Mouse (Mus musculus) forebrain, embryonic 10.5 days (tissue): ENCODE measurements at regions not wholly inside any gene's neighbourhood (a gene's known extent, or its start where the extent isn't known, plus 50 kb on each side); places are given as distances from the start of the nearest gene placed in this dataset.

Experiments
- DNase-seq: peaks from one replicate; pipeline ENCODE4 v3.0.0-alpha.2; 2017; ENCODE audit warnings: low spot score; ENCODE audit errors: extremely low spot score
- H3K27ac ChIP-seq: fragments of 300-500 bp; sonication (generic); 2 replicates; pipeline ENCODE4 v1.5.1; 2016; ENCODE audit warnings: mild to moderate bottlenecking
- H3K27me3 ChIP-seq: fragments of 300-500 bp; sonication (generic); 2 replicates; pipeline ENCODE4 v1.6.1; 2016; ENCODE audit warnings: mild to moderate bottlenecking; ENCODE audit not compliant: poor library complexity, severe bottlenecking
- H3K36me3 ChIP-seq: fragments of 300-500 bp; sonication (generic); replicated peaks from 2 replicates; pipeline ENCODE4 v1.6.1; 2016; ENCODE audit warnings: mild to moderate bottlenecking, moderate library complexity
- H3K4me1 ChIP-seq: fragments of 300-500 bp; sonication (generic); 2 replicates; pipeline ENCODE4 v1.6.1; 2016
- H3K4me3 ChIP-seq: fragments of 300-500 bp; sonication (generic); 2 replicates; pipeline ENCODE4 v1.5.1; 2016; ENCODE audit warnings: mild to moderate bottlenecking, moderate library complexity
- H3K9me3 ChIP-seq: fragments of 300-500 bp; sonication (generic); 2 replicates; pipeline ENCODE4 v1.6.1; 2016; ENCODE audit warnings: mild to moderate bottlenecking, moderate library complexity
- whole genome bisulfite sequencing: fragments of 180-500 bp; shearing (Covaris S2); methylation state at CpG from one replicate; pipeline ENCODE4 v1.1.7; 2016; 5-methylcytosine and 5-hydroxymethylcytosine counted together

DNA sequence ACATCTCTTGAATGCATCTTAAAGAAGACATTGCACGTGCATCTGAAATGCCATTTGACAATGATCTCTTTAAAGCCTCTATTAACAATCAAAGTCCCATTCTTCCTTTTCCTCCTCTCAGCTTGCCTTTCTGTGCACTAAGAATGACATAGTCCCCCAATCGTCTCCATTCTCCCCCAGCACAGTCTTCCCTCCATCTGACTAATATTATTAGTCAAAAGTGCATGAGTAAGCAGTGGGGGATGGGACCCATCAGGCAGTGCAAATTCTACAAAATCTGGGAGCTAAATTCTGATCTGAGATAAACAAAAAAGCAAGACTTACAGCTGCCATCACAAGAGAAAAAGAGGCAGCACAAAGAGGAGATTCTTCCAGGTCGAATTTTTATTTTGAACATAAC lies 475.0 kb downstream of the Efnb2 start:
- WGBS = 65% methylated on average over 3 of the region's 3 CpGs
- no peak for DNase-seq
- no peak overlapping the region for H3K4me3 ChIP-seq
- H3K27ac ChIP-seq = no peak overlapping the region
- H3K9me3 ChIP-seq = no peaks in the 10 kb centered on the region
- no peaks in the 10 kb centered on the region for H3K27me3 ChIP-seq
- H3K4me1 ChIP-seq = no peaks in the 10 kb centered on the region
- no peaks in the 10 kb centered on the region for H3K36me3 ChIP-seq

DNA sequence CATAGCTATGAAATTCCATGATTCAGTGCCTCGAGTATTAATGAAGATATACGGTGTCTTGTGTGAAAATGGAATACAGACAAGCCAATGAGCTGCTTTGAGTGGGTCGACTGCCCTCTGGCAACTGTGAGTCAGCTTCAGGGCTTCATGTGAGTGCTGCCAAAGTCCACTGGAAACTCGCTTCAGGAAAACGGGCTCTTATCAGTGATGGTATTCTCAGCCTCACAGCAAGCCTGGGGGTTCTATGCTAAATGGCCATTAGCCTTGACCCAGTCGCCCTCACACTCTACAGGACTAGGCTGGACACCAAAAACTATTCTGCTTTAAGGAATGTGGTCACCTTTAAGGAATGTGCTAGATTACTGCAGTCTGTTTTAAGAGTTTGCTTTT lies 477.8 kb downstream of the Efnb2 start:
- no peaks in the 10 kb centered on the region for H3K27me3 ChIP-seq
- DNase-seq = no peak
- H3K36me3 ChIP-seq = no peaks in the 10 kb centered on the region
- no peak overlapping the region for H3K27ac ChIP-seq
- no peak overlapping the region for H3K4me3 ChIP-seq
- no peaks in the 10 kb centered on the region for H3K9me3 ChIP-seq
- WGBS = 88% methylated on average over 6 of the region's 6 CpGs
- no peaks in the 10 kb centered on the region for H3K4me1 ChIP-seq

- H3K4me3 ChIP-seq = no peak overlapping the region
- 82% methylated on average over 4 of the region's 4 CpGs for WGBS
These were observed 478.3 kb downstream of the Efnb2 start for GRCm38 (mm10) chr8:8182616-8183232.

DNA sequence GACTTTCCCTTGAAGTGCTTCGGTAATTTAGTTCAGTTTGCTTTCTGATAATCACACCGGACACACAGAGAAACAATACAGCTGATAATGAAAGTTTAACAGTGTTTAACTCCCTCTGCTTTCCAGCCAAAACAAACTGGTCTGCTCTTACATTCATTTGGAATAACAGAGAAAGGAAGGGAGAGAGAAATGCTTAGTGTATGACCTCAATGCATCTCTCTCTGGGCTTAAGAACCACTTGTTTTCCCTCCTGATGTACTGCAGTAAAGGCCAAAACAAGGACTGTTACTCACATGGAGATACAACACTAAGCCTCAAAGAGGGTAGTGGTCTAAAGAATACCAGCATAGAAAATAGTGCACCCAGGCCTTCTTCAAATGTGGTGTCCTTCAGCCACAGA lies 478.9 kb downstream of the Efnb2 start:
- no peak overlapping the region for H3K27ac ChIP-seq
- DNase-seq = no peak
- WGBS = 96% methylated on average over 2 of the region's 2 CpGs

More at GRCm38 (mm10) chr8:8182616-8183232, 478.3 kb downstream of the Efnb2 start:
- Histone ChIP-seq H3K4me1 (no peaks in the 10 kb centered on the region), H3K27me3 (no peaks in the 10 kb centered on the region), H3K9me3 (no peaks in the 10 kb centered on the region), H3K36me3 (no peaks in the 10 kb centered on the region), H3K27ac (no peak overlapping the region)
- no peak for DNase-seq

GRCm38 (mm10) chr8:8174286-8174685 lies 486.8 kb downstream of the Efnb2 start:
- 59% methylated on average over 2 of the region's 2 CpGs for WGBS
- Histone ChIP-seq H3K4me1 (peaks cover 9% of the 10 kb centered on the region; the same call in 1 of the 2 replicates), H3K27me3 (no peaks in the 10 kb centered on the region), H3K36me3 (no peaks in the 10 kb centered on the region), H3K27ac (no peak overlapping the region), H3K9me3 (no peaks in the 10 kb centered on the region), H3K4me3 (no peak overlapping the region)
- DNase-seq = no peak

More for the DNA sequence above, 478.9 kb downstream of the Efnb2 start:
- Histone ChIP-seq H3K36me3 (no peaks in the 10 kb centered on the region), H3K4me1 (no peaks in the 10 kb centered on the region), H3K27me3 (no peaks in the 10 kb centered on the region), H3K9me3 (no peaks in the 10 kb centered on the region), H3K4me3 (no peak overlapping the region)

DNA sequence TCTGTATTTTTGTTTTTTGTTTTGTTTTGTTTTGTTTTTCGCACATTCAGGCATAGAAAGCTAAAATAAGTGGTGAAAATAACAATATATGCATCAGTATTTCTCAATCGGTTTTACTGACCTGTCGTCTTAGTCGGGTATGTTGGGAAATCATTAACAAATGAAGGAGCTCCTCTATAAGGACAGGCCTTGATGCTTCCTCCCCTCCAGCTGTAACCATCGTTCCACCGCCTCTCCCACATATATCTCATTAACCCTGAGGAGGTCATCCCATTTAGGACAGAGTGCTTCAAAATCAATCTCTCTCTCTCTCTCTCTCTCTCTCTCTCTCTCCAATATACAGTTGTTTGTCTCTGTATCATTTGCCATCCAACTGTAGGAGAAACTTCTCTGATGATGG lies 492.4 kb downstream of the Efnb2 start:
- no peak for DNase-seq
- H3K36me3 ChIP-seq = no peaks in the 10 kb centered on the region
- H3K4me3 ChIP-seq = no peak overlapping the region
- no peaks in the 10 kb centered on the region for H3K27me3 ChIP-seq
- H3K4me1 ChIP-seq = peaks cover 2% of the 10 kb centered on the region; the same call in 1 of the 2 replicates
- no peak overlapping the region for H3K27ac ChIP-seq
- H3K9me3 ChIP-seq = no peaks in the 10 kb centered on the region
- 87% methylated on average over 6 of the region's 6 CpGs for WGBS

GRCm38 (mm10) chr8:8168250-8168649 lies 492.8 kb downstream of the Efnb2 start:
- Histone ChIP-seq H3K27ac (no peak overlapping the region), H3K9me3 (no peaks in the 10 kb centered on the region), H3K27me3 (no peaks in the 10 kb centered on the region), H3K36me3 (no peaks in the 10 kb centered on the region), H3K4me3 (no peak overlapping the region), H3K4me1 (no peaks in the 10 kb centered on the region)
- 87% methylated on average over 11 of the region's 11 CpGs for WGBS
- no peak for DNase-seq

- Histone ChIP-seq H3K27ac (no peak overlapping the region), H3K9me3 (peaks cover 4% of the 10 kb centered on the region; the same call in 1 of the 2 replicates), H3K4me1 (no peaks in the 10 kb centered on the region), H3K36me3 (no peaks in the 10 kb centered on the region), H3K4me3 (no peak overlapping the region), H3K27me3 (no peaks in the 10 kb centered on the region)
- DNase-seq = no peak
- WGBS = 95% methylated on average over 5 of the region's 5 CpGs
These were observed 513.5 kb downstream of the Efnb2 start for GRCm38 (mm10) chr8:8147527-8147926.

- 83% methylated on average over 6 of the region's 6 CpGs for WGBS
- Histone ChIP-seq H3K4me1 (peaks cover 7% of the 10 kb centered on the region; the same call in 1 of the 2 replicates), H3K27me3 (no peaks in the 10 kb centered on the region), H3K36me3 (no peaks in the 10 kb centered on the region), H3K27ac (no peak overlapping the region), H3K9me3 (peaks cover 4% of the 10 kb centered on the region; the same call in 1 of the 2 replicates), H3K4me3 (no peak overlapping the region)
- DNase-seq = no peak
These were observed 518.0 kb downstream of the Efnb2 start for GRCm38 (mm10) chr8:8142933-8143495.

DNA sequence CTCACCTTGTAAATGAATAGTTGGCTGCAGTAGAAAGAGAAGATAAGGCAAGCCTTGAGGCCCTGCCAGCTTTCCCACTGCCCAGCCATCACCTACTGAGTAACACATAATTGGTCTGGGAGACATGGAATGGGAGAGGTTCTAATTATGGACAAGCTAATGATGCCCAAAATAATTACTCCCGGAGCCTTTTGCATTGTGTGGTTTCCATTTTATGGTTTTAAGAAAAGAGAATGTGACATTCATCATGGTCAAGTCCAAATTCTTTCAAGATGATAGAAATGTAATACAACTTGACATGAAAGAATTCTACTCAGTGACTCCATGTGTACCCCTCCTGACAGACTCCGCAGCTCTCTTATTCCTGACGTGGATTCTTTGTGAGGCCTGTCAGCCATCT lies 518.6 kb downstream of the Efnb2 start:
- no peaks in the 10 kb centered on the region for H3K36me3 ChIP-seq
- no peak for DNase-seq
- peaks cover 2% of the 10 kb centered on the region; the same call in 1 of the 2 replicates for H3K9me3 ChIP-seq
- H3K27me3 ChIP-seq = no peaks in the 10 kb centered on the region
- no peak overlapping the region for H3K27ac ChIP-seq
- H3K4me1 ChIP-seq = peaks cover 7% of the 10 kb centered on the region; the same call in 1 of the 2 replicates
- WGBS = 84% methylated on average over 3 of the region's 3 CpGs
- H3K4me3 ChIP-seq = no peak overlapping the region

DNA sequence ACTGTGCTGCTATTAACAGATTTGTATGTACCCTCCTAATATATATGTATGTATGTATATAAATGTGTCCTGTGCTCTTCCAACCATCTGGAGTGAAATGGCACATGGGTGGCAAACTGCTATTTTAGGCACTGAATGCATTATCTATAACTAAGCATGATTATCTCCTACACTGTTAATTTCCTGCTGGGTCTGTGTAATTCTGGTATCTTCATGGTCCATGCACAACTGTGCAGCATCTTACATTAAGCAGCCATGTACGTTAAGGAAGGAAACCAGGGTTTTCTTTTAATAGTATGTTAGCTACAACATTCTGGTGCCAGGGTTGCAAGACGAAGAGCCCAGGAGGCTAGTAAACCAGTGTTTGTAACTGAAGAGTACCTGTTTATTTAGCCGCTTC lies 521.3 kb downstream of the Efnb2 start:
- Histone ChIP-seq H3K27ac (no peak overlapping the region), H3K9me3 (no peaks in the 10 kb centered on the region; the same call in 1 of the 2 replicates), H3K4me3 (no peak overlapping the region), H3K36me3 (no peaks in the 10 kb centered on the region), H3K27me3 (no peaks in the 10 kb centered on the region; the same call in 1 of the 2 replicates), H3K4me1 (peaks cover 11% of the 10 kb centered on the region; the same call in 1 of the 2 replicates)
- WGBS = 93% methylated on average over 3 of the region's 3 CpGs
- no peak for DNase-seq

DNA sequence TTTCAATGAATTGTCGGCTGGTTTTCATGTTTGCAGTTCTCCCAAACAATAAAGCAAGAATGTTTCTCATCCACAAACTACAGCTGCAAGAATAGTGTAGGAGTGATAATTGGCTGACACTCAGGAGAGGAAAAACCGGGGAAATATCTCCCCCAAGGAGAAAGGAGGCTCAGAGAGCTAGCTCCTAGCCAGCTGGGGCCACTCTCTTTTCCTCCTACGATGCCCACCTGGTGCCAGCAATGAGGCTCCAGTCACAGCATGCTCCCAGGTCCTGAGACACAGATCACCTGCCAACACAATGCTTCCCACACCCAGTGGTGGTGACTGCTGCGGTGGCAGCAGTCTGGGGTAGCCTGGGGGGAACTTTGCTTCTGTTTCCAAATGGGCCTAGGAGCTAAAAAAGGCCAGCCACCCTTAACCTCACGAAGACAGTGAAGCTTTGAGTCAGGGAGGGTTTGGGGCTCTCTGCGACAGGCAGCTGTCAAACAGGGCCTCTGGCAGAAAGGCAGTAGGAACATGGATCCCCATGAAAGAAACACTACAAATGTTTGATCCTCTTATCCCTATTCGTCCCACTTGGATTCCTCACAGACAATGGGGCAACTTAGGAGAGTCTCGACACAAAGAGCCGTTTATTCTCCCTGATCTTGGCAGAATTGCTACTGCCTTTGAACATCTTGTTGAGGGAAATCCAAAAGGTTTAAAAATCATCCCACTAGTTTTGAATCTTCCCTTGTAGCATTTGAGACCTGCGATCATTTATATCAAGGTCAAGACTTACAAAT lies 527.8 kb downstream of the Efnb2 start:
- no peaks in the 10 kb centered on the region for H3K36me3 ChIP-seq
- no peak overlapping the region for H3K4me3 ChIP-seq
- peaks cover 38% of the 10 kb centered on the region for H3K27me3 ChIP-seq
- 16% methylated on average over 10 of the region's 10 CpGs for WGBS
- H3K4me1 ChIP-seq = peaks cover 41% of the 10 kb centered on the region
- peak; percentile 15 for DNase-seq
- H3K9me3 ChIP-seq = no peaks in the 10 kb centered on the region; the same call in 1 of the 2 replicates
- peak overlapping the region; percentile 65 for H3K27ac ChIP-seq

- no peak overlapping the region for H3K4me3 ChIP-seq
- H3K27me3 ChIP-seq = peaks cover 38% of the 10 kb centered on the region
- no peaks in the 10 kb centered on the region for H3K36me3 ChIP-seq
- H3K9me3 ChIP-seq = no peaks in the 10 kb centered on the region; the same call in 1 of the 2 replicates
- peak; percentile 21 for DNase-seq
- H3K4me1 ChIP-seq = peaks cover 41% of the 10 kb centered on the region
- peak overlapping the region; percentile 65; the same call in 1 of the 2 replicates for H3K27ac ChIP-seq
- WGBS = 5% methylated on average over 3 of the region's 3 CpGs
These were observed 529.1 kb downstream of the Efnb2 start for GRCm38 (mm10) chr8:8131961-8132376.
